Mouse (Mus musculus): ENCODE measurements around the gene Frmd6.

Frmd6 gene

DNA sequence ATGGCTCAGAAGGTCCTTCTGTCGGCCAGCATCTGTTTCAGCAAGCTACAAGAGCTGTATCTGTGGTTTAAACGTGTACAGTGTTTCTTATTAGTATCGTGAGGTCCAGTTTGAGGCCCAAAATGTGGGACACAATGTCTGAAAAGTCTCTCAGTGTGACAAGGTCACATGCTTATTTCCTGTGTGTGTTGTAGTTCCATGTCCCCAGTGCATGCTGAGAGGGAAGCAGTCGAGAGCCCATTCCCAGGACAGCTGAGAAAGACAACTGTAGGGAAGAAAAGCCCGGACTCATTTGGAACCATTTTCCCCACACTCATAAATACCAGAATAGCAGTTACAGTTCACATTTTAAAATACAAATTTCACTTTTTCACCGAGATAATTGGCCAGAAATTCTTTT is 13.5 kb upstream of the Frmd6 start:
- no peak for DNase-seq

DNA sequence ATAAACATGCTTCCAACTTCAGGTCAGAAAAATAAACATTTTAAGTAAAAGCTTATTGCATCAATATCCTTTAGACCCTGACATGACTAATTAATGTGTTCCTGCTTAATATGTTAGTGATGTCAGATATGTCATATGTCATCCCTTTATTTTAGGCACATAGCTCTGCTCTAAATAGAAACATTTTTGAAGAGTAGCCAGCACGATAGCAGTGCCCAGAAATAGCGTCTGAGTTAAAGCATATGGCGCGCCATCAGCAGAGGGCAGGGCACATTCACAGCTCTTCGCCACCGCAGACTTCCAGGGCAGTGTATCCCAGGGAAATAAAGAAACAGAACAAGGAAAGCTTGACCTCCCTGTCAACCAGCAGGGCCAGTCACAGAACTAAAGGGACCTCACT is 13.1 kb upstream of the Frmd6 start:
- DNase-seq: no peak

DNA sequence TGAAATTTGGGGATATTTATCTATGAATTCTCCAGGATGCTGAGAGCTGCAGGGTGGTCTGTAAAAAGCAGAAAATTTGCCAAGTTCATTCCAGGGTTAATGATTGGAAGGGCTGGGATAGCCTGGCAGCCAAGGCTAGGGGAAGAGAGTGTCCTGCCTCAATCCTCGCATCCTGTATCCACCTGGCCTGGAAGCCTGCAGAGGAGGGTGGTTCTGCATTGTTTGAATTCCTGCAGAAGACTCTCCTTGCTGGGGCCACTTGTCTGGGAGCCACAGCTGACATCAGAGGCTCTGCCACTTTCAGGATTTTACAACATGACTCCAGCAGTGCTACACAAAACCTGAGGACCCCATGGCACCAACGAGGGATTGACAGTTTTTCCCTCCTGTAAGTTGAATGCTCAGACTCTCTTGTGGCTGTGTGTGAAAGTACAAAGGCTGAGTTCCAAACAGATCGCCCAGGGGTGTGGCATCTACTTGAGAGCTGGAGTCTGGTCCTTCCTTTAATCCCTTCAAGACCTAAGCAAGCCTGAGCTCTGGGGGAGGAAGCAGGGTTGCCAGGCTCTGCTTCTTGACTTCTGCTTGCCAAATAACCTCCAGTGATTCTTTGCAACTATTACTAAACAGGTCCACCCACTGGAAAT is 12.4 kb upstream of the Frmd6 start:
- DNase-seq: no peak

DNA sequence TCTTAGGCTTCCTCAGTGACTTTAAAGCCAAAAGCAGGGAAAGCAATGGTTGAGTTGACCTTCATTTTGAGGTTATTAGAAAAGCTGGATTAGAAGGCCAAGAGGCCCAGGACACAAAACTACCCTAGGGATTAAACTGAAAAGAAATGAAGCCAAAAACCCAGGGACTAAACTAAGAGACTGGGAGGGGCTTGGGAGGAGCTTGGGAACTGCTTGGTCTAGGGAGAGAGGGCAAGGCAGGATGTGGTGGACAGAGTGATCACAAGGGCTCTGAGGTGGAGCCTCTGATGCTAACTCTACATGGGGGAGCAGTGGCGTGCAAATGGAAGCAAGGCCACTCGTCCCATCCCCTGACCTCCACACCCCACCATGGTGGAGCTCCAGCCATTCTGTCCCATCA is 8.6 kb upstream of the Frmd6 start:
- no peak for DNase-seq

DNA sequence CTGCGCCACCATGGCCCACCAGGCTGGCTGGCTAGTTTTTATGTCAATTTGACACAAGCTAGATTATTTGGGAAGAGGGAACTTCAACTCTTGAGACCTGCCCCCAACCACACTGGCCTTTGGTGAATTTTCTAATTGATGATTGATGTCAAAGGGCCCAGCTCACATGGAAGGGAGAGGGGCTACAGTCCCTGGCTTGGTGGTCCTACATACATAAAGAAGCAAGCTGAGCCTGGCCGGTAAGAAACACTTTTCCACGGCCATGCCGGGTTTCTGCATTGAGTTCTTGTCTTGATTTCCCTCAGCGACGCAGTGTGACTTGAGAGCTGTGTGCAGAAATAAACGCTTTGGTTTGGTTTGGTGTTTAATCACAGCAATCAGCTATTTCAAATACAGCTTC is 1.3 kb upstream of the Frmd6 start:
- no peak for DNase-seq

DNA sequence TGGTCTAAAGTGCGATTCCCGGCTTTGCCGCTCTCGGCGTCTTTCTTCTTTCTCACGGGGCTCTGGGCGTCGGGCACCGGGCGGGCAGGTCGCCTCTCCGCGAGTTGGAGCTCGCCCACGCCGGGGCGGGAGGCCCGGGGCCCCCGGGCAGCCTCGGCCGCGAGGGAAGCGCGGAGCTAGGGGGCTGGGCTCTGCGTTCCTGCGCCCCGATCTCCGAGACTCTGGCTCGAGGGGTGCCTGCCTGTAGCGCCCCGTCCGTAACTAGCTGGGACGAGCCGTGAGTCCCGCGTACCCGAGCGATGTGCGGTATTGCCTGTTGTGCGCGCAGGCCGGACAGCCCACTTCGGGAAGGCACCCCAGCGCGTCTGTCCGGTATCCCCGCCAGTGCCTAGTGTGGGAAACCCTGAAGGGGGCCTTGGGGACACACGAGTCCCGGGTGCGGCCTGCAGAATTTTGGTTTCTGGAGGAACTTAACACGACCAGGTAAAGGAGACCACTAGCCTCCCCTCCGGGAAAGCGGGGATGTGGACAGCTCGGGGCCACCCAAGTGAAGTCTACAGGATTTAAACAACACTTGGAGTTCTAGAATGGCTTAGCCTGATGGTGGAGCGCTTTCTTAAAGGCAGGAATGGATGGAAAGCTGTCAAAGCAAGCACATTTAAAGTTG is 470 bp downstream of the Frmd6 start:
- DNase-seq: no peak

DNA sequence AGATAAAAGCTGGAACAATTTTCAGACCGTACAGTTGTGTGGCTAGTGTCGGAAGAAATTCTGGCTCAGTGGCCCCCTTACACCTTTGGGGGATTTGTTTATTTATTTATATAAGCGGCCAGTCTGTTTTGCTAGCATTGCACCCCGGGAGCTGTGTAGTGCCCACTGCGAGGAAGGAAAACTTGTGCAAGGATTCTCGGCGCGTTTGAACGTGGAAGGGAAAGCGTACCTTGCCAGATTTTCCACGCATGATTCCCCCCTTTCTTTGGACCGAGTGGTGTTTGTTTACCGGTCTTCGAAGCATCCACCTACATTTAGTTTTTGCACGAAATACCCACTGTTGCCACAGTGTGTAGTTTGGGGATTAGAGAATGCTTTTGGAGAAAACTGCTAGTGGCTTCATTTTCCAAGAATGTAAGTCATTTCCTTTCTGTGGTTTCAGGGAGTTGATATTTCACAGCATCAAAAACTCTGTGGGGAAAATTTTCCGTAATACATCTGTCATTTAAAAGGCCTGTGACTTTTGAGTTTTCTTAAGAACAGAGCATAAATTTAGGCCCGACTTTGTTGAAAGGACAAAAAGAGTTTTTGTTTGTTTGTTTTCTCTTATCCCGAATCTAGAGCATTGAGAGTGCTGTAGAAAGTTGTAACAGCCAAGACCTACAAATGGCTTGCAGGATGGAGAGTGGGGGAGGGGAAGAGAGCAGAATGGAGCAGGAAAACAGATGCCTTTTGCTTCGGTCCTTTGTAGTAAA is 1.2 kb downstream of the Frmd6 start:
- DNase-seq: peak; percentile 3 to 5

DNA sequence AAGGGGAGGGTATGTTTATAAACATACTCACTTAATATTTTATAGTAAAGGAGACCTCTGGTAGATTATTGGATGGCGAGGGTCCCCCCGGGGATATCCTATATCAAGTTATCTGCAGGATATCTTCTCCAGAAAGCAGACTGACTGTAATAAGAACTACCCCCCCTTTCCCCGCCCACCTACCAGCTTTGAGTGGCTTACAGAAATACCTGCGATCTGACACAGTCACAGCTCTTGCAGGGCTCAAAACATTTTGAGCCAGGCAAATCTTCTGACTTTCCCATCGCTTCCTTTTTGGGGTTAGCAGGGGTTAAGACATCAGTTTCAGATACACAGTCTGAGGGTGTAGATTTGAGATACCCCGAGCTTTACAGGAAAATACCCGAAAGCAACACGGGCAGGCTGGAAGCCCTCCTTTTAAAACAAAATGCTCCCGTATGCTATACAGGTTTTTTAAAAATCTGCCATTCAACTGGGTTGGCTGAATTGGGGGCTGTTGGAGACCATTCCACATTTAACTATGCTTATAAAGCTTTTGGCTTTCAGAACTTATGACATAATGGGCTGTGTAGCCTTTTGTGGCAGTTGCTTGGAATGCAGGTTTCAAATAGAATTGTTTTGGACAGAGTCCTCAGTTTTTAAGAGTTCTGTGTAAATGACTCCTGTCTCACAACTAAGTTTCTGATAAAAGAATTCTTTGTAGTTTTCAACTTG is 2.0 kb downstream of the Frmd6 start:
- DNase-seq: peak; percentile 24 to 28

DNA sequence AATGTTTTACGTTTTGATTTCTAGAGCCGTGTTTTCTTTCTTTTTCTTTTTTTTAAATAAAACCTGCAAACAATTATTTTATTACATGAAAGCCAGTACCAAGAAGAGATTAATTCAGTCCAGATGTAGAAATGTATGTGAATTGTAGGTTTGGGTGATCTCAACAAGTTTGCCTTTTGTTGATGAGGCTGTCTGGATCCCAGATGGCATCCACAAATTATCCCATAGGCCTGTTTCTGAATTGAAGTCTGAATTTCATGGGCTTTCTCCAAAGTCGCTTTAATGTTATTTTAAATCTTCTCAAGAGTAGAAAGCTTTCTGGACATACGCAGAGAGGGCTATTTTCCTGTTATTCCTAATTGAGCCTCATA is 2.6 kb downstream of the Frmd6 start:
- no peak for DNase-seq

DNA sequence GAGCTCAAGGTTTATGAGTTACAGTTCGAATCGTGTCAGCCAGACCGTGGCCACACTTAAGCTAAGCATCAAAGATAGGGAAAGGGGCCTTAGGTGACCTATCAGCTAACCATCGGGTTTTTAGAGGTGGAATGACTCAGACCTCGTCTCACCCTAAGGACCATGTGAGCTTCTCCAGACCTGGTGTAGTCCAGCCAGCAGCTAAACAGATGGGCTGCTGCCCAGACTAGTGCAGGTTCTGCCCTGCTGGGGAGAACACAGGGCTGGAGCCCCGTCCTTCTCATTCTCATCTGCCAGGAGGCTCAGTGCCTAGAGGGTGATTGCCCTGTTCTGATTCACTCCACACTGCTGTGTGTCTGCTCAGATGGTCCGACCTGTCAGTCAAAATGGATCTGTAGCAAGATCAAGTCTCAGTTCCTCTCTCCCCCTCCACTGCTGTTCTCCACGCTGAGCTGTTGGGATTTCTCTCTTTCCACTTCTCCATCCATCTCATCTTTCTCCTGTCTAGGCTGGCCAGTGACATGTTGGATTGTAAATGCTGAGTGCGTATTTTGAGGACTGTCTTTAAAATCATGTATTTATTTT is 5.8 kb downstream of the Frmd6 start:
- no peak for DNase-seq

DNA sequence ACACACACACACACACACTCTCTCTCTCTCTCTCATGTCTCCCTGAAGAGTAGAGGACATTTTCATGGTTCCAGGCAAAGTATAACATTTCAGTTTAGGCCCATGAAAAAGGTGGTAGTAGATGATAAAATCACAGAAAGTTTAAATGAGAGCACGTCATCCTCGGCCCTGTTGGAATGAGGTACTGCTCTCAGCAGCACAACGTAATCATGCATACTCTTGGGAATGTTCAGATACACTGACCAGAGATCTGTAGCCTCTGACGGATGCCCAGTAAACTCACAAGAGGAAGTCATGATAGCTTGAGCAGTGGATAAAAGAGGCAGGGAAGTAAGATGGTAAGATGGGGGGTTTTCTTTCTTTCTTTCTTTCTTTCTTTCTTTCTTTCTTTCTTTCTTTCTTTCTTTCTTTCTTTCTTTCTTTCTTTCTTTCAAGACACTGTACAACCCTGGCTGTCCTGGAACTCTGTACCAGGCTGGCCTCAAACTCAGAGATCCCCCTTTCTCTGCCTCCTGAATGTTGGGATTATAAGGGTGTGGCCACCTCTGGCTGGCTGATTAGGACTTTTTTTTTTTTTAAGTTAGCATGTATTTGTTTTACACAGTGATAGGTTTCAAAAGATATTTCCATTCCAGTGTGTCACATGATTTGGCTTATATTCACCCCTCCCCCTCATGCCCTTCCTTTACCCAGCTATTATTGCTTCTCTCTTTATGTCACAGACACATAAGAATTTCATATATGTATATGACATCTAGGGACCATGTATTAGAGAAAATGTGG is 7.1 kb downstream of the Frmd6 start:
- DNase-seq: no peak

DNA sequence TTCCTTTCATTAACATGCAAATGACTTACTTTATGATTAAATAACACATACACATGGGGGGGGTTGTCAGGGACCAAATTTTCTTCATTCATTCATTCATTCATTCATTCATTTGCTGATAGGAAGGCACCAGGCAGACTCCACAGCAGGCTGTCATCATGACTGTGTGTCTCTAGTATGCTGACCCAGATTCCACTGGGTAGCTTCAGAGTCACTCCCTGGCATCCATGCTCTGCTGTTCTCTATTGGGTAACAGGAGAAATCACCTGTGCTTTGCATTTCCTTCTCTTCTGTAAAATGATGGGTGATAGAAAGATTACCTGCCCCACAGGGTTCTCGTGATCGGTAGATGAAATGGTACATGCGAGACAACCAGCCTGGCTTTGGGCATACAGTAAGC is 7.7 kb downstream of the Frmd6 start:
- DNase-seq: no peak

DNA sequence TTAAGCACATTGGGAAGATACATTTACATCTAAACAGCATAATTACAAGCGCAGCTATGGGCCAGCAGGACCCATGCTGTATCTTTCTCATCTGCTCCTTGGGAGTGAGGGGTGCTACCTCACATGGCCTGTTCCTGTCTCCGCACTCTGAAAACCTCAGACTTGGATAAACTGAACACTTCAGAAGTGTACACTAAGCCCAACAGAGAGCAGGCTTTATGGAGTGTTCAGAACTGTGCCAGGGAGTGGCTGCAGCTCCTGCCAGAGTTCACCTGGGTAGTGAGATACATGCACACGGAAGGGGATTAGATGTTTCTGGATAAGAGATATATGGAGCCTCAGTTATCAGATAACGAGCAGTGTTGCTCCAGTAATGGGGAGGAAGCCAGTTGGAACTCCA is 8.7 kb downstream of the Frmd6 start:
- no peak for DNase-seq

DNA sequence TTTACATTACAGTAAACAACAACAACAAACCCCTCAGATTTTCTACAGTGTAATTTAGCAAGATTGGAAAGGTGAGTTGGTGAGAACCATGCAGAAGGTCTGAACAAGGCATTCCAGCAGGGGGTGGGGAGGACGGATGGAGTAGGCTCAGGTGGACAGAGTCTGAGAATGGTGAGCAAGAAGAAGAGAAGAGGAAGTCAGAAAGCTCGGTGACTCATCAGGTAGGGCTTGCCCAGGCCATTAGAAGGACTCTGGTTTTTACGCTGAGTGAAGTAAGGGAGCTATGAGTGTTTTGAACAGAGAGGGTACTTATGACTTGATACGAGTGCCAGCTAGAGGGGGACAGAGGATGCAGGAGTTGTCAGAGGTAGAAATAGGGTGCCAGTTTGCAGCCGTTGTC is 9.7 kb downstream of the Frmd6 start:
- DNase-seq: no peak

DNA sequence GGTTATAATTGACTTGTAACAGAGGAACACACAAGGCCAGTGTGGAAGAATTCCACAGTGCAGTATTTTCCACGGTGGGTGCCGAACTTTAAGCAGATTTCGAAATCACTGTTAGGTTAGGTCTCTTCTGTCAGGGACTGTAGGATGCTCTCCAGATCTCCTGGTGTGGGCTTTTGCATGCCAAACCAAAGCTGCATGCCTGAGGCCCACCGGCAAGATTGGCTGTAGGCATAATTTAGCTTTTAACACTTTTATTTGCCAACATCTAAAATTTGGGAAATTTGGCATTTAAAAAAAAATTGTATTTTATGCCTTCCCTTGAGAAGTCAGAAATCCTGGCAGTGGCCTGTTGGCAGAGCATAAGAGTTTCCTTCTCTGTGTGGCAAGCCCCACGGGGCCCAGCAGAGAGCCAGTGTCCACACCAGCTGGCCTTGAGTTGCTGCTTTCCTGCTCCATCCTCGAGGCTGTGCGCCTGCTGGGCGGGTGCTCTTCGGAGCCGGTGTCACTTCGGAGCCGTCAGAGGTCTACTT is 12.5 kb downstream of the Frmd6 start:
- no peak for DNase-seq

DNA sequence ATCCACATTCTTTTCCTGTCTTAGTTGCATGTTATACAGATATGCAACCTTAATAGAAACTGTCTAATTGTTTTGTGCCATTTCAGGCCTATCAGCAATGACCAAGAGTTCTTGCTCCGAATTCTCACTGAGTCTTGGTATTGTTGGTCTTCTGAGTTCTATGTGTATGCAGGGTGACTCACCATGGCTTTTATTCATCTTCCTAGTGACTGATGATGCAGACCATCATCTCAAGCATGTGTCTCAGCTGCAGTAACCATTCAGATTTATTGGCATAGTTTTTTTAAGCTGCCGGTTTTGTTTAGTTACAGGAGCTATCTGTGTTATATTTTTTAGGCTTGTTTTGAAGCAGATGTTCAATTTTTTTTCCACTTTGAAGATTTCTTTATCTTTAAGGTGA is 20.1 kb downstream of the Frmd6 start:
- DNase-seq: no peak

DNA sequence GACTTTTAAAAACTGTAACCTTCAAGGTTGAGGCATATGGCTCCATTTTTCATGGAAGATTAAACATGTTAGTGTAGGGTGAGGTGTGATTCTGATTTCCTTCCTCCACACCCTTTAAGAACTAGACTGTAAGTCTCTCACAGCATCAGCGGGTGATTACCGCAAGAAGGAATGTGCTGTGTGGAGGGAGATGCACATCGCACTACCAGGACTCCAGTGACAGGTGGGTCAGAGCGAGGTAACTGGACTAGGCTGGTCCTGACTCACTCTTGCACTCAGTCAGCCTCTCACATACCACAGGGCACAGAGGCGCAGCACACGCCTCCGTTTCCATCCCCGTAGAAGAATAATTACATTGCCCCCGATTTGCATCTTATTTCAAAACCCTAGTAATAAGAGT is 23.7 kb downstream of the Frmd6 start:
- no peak for DNase-seq

DNA sequence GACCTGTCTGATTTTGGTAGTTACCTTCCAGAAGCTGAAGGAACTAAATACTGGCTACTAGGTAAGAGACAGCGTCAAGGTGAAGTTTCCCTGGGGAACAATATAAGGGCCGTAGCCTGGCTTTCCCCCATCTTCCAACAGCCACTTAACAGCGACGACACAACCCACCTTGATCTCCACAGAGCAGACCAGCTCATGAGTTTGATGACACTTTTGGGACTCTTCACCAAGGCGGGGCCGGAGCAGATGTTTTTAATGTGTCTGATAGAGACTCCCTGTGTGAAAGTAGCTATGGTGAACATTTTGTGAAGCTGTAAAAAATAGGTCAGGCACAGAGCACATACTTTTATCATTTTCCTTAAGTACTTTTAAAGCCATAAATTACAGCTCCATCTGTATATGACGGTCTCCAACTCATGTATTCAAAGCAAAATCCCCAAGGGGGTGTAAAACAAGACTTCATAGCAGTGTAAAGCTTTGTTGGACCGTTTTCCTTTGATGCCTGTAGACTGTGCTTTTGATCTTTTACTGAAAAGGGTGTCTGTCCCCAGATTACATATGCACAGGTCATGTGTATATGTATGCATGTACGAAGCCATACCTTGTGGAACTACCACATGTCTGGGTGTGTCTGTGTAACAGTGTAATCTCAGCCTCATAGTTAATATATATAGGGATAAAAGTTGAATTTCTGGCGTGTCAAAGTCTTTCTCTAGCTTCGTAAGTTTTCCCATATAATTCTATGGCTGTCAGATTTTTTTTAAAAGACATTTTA is 24.4 kb downstream of the Frmd6 start:
- DNase-seq: no peak

DNA sequence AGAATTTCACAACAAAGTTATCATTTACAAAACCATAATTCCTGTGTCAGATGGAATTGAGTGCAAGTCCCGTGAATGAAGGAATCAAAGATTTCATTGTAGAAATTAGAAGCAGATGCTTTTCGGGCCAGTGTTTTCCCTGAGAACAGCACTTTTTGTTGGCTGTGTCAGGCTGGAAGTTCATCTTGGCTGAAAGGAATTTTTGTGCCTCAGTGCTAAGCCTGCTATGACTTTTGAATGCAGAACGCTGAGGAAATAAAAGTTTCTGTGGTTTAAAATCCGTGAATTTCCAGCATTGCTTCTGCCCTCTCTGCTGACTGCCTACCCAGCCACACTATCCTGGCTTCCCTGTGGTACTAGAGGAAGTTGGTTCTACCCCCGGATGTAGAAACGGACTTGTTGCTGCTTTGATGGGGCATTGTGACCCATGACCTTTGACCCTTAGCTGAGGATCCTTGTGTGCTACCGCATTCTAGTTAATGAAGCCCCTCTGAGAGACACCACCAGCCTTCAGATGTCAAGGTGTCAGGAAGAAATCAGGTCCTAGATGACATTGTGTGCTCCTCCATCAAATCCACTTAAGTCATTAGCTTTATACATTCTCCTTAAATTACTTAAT is 26.1 kb downstream of the Frmd6 start:
- DNase-seq: no peak

DNA sequence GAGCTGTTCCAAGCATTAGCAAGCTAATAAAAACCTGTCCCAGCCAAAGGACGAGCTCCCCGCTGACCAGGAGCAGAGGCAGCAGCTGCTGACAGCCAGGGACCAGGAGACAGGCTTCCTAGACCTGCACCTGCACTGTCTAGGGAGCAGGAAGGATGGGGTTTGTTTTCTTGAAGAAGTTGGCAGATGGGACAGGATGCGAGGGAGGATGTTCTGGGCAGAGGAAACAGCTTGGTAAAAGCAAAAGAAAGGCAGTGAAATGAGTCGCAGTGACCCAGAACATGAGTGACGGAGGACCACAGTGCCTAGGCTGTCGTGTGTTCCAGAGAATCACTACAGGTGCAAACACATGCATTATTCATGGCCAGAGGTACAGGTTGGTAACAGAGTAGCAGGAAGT is 27.7 kb downstream of the Frmd6 start:
- peak; percentile 2 to 4 for DNase-seq

DNA sequence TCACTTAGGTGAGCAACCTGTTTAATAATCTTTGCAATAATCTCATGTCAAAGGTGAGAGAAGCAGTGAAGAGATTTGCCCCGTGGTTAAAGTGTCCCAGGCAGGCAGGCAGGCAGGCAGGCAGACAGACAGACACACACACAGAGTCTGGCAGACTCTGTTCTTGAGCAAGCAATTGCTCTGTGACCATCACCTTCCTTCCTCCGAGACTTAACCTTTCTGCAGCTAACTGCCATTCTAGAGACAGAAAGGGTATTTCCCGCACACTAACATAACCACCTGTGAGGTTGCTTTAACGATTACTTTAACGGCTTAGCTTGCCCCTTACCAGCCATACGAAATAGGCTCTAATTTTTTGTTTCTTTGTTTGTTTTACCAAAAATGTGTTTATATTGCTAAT is 30.4 kb downstream of the Frmd6 start:
- no peak for DNase-seq
